Mouse (Mus musculus) midbrain, embryonic 12.5 days (tissue): ENCODE data around the gene Mroh3. TPM values are rescaled to one million over a fixed set of nuclear protein-coding genes. Genes with fewer than 3 reads are reported as not detected.
A peak's percentile ranks its signal among the peaks of the same experiment; 100 is the strongest.

Experiments
- ATAC-seq: fragments of 200-750 bp; cut with Nextera tagmentation; 2 replicates; pipeline ENCODE4 v1.8.0; 2017; ENCODE audit warnings: low read depth, moderate TSS enrichment, moderate library complexity; ENCODE audit not compliant: low FRiP score
- H3K27ac ChIP-seq: fragments of 300-500 bp; sonication (generic); replicated peaks from 2 replicates; pipeline ENCODE4 v1.5.1; 2016; ENCODE audit warnings: mild to moderate bottlenecking
- H3K27me3 ChIP-seq: fragments of 300-500 bp; sonication (generic); 2 replicates; pipeline ENCODE4 v1.6.1; 2016; ENCODE audit warnings: mild to moderate bottlenecking
- H3K36me3 ChIP-seq: fragments of 300-500 bp; sonication (generic); 2 replicates; pipeline ENCODE4 v1.6.1; 2016
- H3K4me1 ChIP-seq: fragments of 300-500 bp; sonication (generic); 2 replicates; pipeline ENCODE4 v1.6.1; 2016
- H3K4me2 ChIP-seq: fragments of 300-500 bp; sonication (generic); replicated peaks from 2 replicates; pipeline ENCODE4 v1.6.1; 2016; ENCODE audit warnings: mild to moderate bottlenecking, moderate library complexity
- H3K4me3 ChIP-seq: fragments of 300-500 bp; sonication (generic); 2 replicates; pipeline ENCODE4 v1.5.1; 2016; ENCODE audit warnings: mild to moderate bottlenecking
- H3K9ac ChIP-seq: fragments of 300-500 bp; sonication (generic); replicated peaks from 2 replicates; pipeline ENCODE4 v1.6.1; 2016; ENCODE audit warnings: mild to moderate bottlenecking, moderate library complexity
- H3K9me3 ChIP-seq: fragments of 300-500 bp; sonication (generic); 2 replicates; pipeline ENCODE4 v1.6.1; 2016; ENCODE audit warnings: mild to moderate bottlenecking
- WGBS: fragments of 180-500 bp; shearing (Covaris S2); methylation state at CpG from one replicate; pipeline ENCODE4 v1.1.7; 2016; 5-methylcytosine and 5-hydroxymethylcytosine counted together
- polyA plus RNA-seq: library from polyadenylated mRNA; unstranded; fragments of >200 nt; fragmentation: Nextera tagmentation; extraction: Ambion mirVana; gene quantifications from 2 replicates; pipeline ENCODE4 v1.2.1, GENCODE M21; 2016

Gene Mroh3
- polyA plus RNA-seq, 1 experiment from 2014 or later = 0.43 TPM

DNA sequence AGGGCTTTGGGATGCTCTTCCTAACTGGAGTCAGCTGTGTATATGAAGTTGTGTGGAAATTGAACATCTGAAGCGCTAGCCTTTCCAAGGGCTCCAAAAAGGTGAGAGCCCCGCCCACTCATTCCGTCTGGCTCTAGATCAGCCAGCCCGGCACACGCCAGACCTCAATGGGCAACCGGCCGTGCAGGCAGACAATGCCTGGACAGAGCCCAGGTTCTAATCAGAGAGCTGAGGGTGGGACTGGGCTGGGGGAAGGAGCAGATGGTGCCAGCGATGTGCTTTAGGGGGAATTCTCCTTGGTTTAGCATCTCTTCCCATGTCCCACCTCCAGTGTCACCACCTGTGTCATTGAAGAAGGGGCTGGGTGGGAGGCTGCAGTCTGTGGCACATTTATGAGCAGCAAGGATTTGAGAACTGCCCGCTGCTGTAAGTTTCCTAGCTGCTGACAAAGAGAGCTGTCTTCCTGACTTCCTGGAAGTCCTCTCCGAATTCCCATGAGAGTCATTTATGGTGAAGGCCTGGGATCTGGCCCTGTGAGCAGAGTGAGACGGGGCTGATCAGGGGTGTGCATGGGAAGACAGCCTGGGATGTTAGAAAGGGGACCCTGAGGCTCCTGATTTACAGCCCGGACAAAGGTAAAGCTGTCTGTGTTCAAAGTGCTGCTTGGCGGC, 78.9 kb downstream of the Mroh3 start:
- peak overlapping the region; percentile 84 for H3K4me2 ChIP-seq
- H3K9me3 ChIP-seq = no peaks in the 10 kb centered on the region
- H3K27ac ChIP-seq = peak overlapping the region; percentile 90
- no peak for ATAC-seq
- H3K36me3 ChIP-seq = no peaks in the 10 kb centered on the region
- peaks cover 80% of the 10 kb centered on the region for H3K4me1 ChIP-seq
- 40% methylated on average over 13 of the region's 13 CpGs for WGBS
- H3K4me3 ChIP-seq = peak overlapping the region; percentile 88
- H3K27me3 ChIP-seq = peaks cover 46% of the 10 kb centered on the region
- peak overlapping the region; percentile 94 for H3K9ac ChIP-seq

- no peak for ATAC-seq
- H3K4me1 ChIP-seq = peaks cover 69% of the 10 kb centered on the region
Observed at GRCm38 (mm10) chr1:136132386-136133201, 80.0 kb downstream of the Mroh3 start.

More at GRCm38 (mm10) chr1:136132386-136133201, 80.0 kb downstream of the Mroh3 start:
- Histone ChIP-seq H3K4me3 (peak overlapping the region; percentile 88), H3K9ac (peak overlapping the region; percentile 94), H3K36me3 (no peaks in the 10 kb centered on the region), H3K4me2 (peak overlapping the region; percentile 84), H3K27ac (peak overlapping the region; percentile 90), H3K9me3 (no peaks in the 10 kb centered on the region), H3K27me3 (peaks cover 43% of the 10 kb centered on the region)
- WGBS = 30% methylated on average over 10 of the region's 10 CpGs

Other genes with a start within 250 kb of the Mroh3 start
- not detected in 2 replicates for gene Igfn1, start 206.5 kb downstream of the Mroh3 start, polyA plus RNA-seq
- 129 and 138 TPM in 2 replicates for gene Tmem9, start 204.7 kb downstream of the Mroh3 start, polyA plus RNA-seq
- not detected in 2 replicates for gene Ascl5, start 162.0 kb downstream of the Mroh3 start, polyA plus RNA-seq
- 0.09 and 0.26 TPM in 2 replicates for gene Cacna1s, start 160.1 kb downstream of the Mroh3 start, polyA plus RNA-seq
- gene Kif21b, start 81.4 kb downstream of the Mroh3 start, polyA plus RNA-seq = 30.8 and 34.2 TPM in 2 replicates
- gene Inava, start 21.4 kb upstream of the Mroh3 start, polyA plus RNA-seq = 10.9 and 13.9 TPM in 2 replicates
- gene Gpr25, start 48.0 kb upstream of the Mroh3 start, polyA plus RNA-seq = not detected in 2 replicates
- gene Camsap2, start 133.3 kb upstream of the Mroh3 start, polyA plus RNA-seq = 34.2 and 38.8 TPM in 2 replicates
- gene Ddx59, start 202.4 kb upstream of the Mroh3 start, polyA plus RNA-seq = 17.9 and 19.2 TPM in 2 replicates